Mouse (Mus musculus) hindbrain, embryonic 12.5 days (tissue): ENCODE results near the gene Cnnm1. TPM values are rescaled to one million over a fixed set of nuclear protein-coding genes. Genes with fewer than 3 reads are reported as not detected.
A peak's percentile ranks its signal among the peaks of the same experiment; 100 is the strongest.
"Not testable (repeated sequence)": the region's sequence is repeated elsewhere in the genome, so short reads cannot be mapped to it uniquely, and the experiment has no call there.

Experiments used
- ATAC-seq: fragments of 200-750 bp; cut with Nextera tagmentation; 2 replicates; pipeline ENCODE4 v1.8.0; 2017; ENCODE audit warnings: moderate TSS enrichment; ENCODE audit not compliant: low FRiP score
- H3K27ac ChIP-seq: fragments of 300-500 bp; sonication (generic); 2 replicates; pipeline ENCODE4 v1.5.1; 2016; ENCODE audit warnings: mild to moderate bottlenecking
- H3K27me3 ChIP-seq: fragments of 300-500 bp; sonication (generic); 2 replicates; pipeline ENCODE4 v1.6.1; 2016; ENCODE audit warnings: mild to moderate bottlenecking
- H3K36me3 ChIP-seq: fragments of 300-500 bp; sonication (generic); 2 replicates; pipeline ENCODE4 v1.6.1; 2016; ENCODE audit warnings: mild to moderate bottlenecking
- H3K4me1 ChIP-seq: fragments of 300-500 bp; sonication (generic); 2 replicates; pipeline ENCODE4 v1.6.1; 2016
- H3K4me2 ChIP-seq: fragments of 300-500 bp; sonication (generic); replicated peaks from 2 replicates; pipeline ENCODE4 v1.6.1; 2016; ENCODE audit warnings: mild to moderate bottlenecking
- H3K4me3 ChIP-seq: fragments of 300-500 bp; sonication (generic); 2 replicates; pipeline ENCODE4 v1.5.1; 2016; ENCODE audit warnings: mild to moderate bottlenecking
- H3K9ac ChIP-seq: fragments of 300-500 bp; sonication (generic); 2 replicates; pipeline ENCODE4 v1.6.1; 2016; ENCODE audit warnings: mild to moderate bottlenecking, moderate library complexity
- H3K9me3 ChIP-seq: fragments of 300-500 bp; sonication (generic); replicated peaks from 2 replicates; pipeline ENCODE4 v1.6.1; 2016; ENCODE audit warnings: mild to moderate bottlenecking
- WGBS: fragments of 180-500 bp; shearing (Covaris S2); methylation state at CpG from one replicate; pipeline ENCODE4 v1.1.7; 2016; 5-methylcytosine and 5-hydroxymethylcytosine counted together
- polyA plus RNA-seq: library from polyadenylated mRNA; unstranded; fragments of >200 nt; fragmentation: Nextera tagmentation; extraction: Ambion mirVana; gene quantifications from 2 replicates; pipeline ENCODE4 v1.2.1, GENCODE M21; 2016

The Cnnm1 gene
- polyA plus RNA-seq, 1 experiment from 2014 or later: 0.67 TPM

DNA sequence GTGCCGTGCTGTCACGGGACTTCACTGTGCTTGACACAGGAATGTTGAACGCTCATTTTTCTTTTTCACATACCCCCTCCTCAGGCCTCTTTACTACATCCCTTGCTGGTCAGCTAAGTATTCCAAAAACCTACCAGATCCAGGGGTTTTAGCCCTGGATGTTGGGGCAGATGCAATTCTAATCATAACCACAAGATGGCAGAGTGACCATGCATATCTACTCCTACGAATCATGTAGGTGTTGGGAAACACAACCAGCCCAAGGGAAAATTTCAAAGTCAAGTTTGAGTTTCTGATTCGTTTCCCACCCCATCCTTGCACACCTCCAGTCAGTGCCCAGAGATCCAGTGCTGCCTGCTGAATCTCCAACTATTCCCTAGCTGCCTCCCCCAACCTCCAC lies 55.6 kb downstream of the Cnnm1 start:
- Histone ChIP-seq H3K27ac (no peak overlapping the region), H3K36me3 (peaks cover 18% of the 10 kb centered on the region), H3K4me1 (peaks cover 12% of the 10 kb centered on the region), H3K4me2 (no peak overlapping the region), H3K9ac (no peak overlapping the region), H3K4me3 (no peak overlapping the region), H3K27me3 (peaks cover 4% of the 10 kb centered on the region), H3K9me3 (no peaks in the 10 kb centered on the region)
- ATAC-seq: 0 out of 2 replicates have a peak, but pooled peaks have one; percentile 36
- WGBS: 27% methylated on average over 5 of the region's 5 CpGs

DNA sequence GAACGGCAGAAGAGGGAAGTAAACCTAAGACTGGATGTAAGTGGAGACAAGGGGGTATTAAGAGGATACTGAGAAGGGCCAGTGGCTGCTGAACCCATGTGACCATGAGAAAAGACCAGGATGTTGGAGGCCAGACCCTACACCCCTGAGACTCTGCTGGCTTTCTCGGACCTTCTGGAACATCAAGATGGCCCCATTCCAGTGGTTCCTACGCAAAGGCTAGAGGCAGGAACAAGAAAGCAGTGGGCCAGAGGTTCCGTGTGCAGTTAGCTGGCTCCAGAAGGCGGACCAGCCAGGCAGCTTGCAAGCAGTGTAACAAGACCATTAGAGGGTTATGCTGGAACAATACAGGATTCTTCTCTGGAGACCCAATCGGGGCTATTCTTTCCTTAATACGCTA lies 57.2 kb downstream of the Cnnm1 start:
- Histone ChIP-seq H3K27me3 (peaks cover 4% of the 10 kb centered on the region), H3K9me3 (no peaks in the 10 kb centered on the region), H3K27ac (no peak overlapping the region), H3K9ac (no peak overlapping the region), H3K4me3 (no peak overlapping the region), H3K4me1 (peaks cover 12% of the 10 kb centered on the region), H3K36me3 (peaks cover 26% of the 10 kb centered on the region), H3K4me2 (no peak overlapping the region)
- no peak for ATAC-seq
- 87% methylated on average over 7 of the region's 7 CpGs for WGBS

DNA sequence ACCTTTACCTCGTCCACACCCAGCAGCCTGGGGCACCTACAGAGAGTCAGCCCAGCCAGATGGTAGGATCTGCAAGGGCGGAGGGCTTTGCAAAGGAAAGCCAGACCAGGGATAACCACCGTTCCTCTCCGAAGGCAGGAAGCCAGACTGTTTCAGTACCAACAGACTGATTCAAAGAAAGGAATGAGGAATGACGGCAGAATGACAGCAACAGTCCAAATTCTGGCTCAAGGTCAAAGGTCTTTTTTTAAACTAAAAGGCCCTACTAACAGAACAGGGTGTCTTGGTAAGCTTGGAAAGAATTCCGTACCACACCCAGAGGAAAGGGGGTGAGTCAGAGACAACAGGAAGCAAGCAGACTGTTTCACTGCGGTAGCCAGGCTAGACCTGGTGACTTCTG lies 58.6 kb downstream of the Cnnm1 start:
- peaks cover 12% of the 10 kb centered on the region for H3K4me1 ChIP-seq
- no peak overlapping the region for H3K4me3 ChIP-seq
- 88% methylated on average over 7 of the region's 7 CpGs for WGBS
- no peak for ATAC-seq
- H3K27me3 ChIP-seq: peaks cover 4% of the 10 kb centered on the region
- no peak overlapping the region for H3K27ac ChIP-seq
- no peaks in the 10 kb centered on the region for H3K9me3 ChIP-seq
- H3K9ac ChIP-seq: no peak overlapping the region
- H3K4me2 ChIP-seq: no peak overlapping the region
- H3K36me3 ChIP-seq: peaks cover 37% of the 10 kb centered on the region

DNA sequence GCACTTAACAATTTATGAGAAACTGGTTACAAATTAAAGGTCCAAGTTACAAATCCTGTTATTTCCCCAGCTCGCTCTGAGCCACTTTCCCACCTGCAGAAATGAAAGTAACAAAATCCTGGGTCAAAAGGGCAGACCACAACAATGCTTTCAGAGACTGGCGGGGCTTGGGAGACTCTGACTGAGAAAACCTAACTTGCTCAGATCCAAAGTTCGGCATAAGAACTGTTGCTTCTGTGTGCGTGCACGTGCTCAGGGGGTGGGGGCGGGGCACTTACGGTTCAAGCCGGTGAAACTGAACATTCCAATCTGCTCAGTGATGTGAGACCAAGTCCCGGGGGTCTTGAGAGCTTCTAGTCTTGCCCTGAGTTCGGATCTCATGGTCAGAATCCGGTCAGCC lies 62.4 kb downstream of the Cnnm1 start:
- peaks cover 68% of the 10 kb centered on the region for H3K36me3 ChIP-seq
- 75% methylated on average over 11 of the region's 11 CpGs for WGBS
- H3K9ac ChIP-seq: no peak overlapping the region
- no peak overlapping the region for H3K4me3 ChIP-seq
- no peak overlapping the region for H3K4me2 ChIP-seq
- no peaks in the 10 kb centered on the region for H3K9me3 ChIP-seq
- no peak for ATAC-seq
- H3K4me1 ChIP-seq: no peaks in the 10 kb centered on the region
- H3K27ac ChIP-seq: no peak overlapping the region
- no peaks in the 10 kb centered on the region for H3K27me3 ChIP-seq

DNA sequence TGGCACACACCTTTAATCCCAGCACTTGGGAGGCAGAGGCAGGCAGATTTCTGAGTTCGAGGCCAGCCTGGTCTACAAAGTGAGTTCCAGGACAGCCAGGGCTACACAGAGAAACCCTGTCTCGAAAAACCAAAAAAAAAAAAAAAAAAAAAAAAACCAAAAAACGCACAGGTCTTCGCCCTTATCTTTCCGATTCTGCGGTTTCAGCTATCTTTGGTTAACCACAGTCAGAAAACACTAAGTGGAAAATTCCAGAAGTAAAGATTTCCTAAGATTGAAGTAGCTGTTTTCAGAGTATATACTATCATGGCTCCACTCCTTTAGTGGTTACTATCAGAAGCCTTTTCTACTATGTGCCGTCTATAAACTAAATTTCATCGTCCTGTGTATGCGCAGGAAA lies 63.4 kb downstream of the Cnnm1 start:
- peaks cover 68% of the 10 kb centered on the region for H3K36me3 ChIP-seq
- WGBS: 95% methylated on average over 8 of the region's 9 CpGs
- H3K4me1 ChIP-seq, ATAC-seq, H3K4me3 ChIP-seq, H3K27me3 ChIP-seq, H3K4me2 ChIP-seq, H3K9me3 ChIP-seq, H3K9ac ChIP-seq, H3K27ac ChIP-seq: not testable (repeated sequence)

DNA sequence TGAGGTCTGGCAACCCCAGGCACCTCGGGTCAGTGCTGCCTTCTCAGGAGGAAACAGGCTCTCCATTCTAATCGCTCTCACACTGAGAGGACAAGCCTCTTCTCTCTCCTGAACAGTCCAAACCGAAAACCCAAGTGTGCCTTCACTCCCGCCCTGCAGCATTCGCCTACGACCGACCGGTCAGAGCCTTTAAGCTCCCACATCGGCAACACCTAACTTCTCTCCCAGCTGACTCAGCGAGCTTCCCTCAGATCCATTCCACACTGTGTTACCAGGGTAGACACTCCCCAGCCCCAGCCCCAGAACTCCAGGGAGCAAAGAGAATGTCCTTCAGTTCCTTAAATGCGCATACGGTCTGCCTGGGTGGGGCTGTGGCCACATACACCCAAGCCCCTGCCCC lies 65.2 kb downstream of the Cnnm1 start:
- Histone ChIP-seq H3K4me2 (no peak overlapping the region), H3K4me1 (no peaks in the 10 kb centered on the region), H3K36me3 (peaks cover 71% of the 10 kb centered on the region), H3K9ac (no peak overlapping the region), H3K27ac (no peak overlapping the region), H3K27me3 (no peaks in the 10 kb centered on the region), H3K9me3 (no peaks in the 10 kb centered on the region), H3K4me3 (no peak overlapping the region)
- WGBS: 90% methylated on average over 12 of the region's 12 CpGs
- ATAC-seq: no peak

DNA sequence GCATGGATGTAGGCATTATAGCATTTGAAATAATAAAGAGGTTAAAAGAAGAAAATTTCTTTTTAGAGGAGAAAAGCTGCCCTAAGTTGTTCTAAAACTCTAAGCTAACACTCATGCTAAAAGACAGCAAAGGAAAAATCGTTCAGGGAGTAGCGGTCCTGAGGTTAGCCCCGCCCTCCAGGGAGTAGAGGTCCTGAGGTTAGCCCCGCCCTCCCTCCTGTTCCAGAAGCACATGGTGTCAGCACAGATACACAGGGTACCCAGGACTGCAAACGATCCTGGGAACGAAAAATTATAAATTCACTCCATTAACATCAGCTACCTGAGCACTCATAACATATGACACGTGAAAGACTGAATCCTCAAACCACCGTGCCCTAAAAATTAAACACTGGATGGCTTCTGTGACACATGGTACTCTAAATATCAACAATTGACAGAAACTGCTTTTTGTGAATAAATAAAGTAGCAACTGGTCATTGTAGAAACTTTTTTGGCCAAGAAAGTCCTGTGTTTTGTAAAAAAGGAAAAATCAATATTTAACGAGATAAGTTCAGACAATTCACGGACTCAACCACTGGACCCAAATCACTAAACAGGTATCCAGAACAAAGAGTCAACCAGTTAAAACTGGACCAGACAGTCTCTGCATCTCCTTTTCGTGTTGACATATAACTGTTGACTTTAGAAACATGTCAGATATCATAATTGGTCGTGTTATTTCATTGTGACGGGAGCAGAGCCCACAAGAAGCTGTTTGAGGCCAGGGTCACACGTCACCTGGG lies 70.4 kb downstream of the Cnnm1 start:
- H3K4me3 ChIP-seq: no peak overlapping the region
- H3K36me3 ChIP-seq: peaks cover 52% of the 10 kb centered on the region
- no peaks in the 10 kb centered on the region for H3K9me3 ChIP-seq
- no peaks in the 10 kb centered on the region for H3K27me3 ChIP-seq
- H3K9ac ChIP-seq: no peak overlapping the region
- no peaks in the 10 kb centered on the region for H3K4me1 ChIP-seq
- no peak overlapping the region for H3K4me2 ChIP-seq
- ATAC-seq: no peak
- WGBS: 94% methylated on average over 14 of the region's 14 CpGs
- H3K27ac ChIP-seq: no peak overlapping the region

DNA sequence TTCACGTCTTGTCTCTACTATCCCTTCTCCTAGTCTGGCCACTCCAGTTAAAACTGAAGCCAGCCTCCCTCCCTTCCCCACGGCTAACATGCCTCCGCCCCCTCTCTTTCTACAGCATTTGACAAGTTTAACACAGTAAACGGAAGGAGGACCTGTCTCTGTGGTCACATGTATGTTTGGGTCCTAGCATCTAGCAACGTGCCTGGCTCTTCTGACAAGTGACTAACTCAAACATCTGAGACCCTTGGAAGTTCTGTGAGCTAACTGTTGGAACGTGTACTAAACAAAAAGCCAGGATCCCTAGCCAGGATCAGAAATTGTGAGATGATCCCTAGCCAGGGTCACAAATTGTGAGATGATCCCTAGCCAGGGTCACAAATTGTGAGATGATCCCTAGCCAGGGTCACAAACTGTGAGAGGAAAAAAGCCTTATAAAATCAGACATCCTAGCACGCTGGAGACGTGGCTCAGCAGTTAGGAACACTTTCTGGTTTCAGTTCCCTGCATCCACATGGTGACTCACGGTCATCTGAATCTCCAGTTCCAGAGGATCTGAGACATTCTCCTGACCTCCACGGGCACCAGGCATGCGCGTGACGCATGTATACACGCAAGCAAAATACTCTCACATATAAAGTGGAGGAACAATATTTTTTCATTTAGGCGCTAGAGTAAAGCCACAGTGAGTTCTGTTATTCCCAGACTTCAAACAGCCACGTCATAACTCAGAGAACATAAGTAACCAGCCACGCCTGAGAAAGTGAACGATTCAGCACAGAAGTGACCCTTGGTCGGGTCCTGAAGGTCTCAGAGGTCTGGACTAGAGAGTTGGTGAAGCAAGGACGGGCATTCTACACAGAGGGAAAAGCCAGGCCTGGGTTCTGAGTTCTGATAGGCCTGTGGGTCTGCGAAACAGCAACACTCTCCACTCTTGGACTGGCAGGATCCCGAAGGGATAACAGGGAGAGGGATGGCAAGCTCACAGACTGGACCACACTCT lies 71.7 kb downstream of the Cnnm1 start:
- H3K27ac ChIP-seq: no peak overlapping the region
- H3K36me3 ChIP-seq: peaks cover 43% of the 10 kb centered on the region
- ATAC-seq: no peak
- no peaks in the 10 kb centered on the region for H3K4me1 ChIP-seq
- H3K9ac ChIP-seq: no peak overlapping the region
- 86% methylated on average over 22 of the region's 22 CpGs for WGBS
- H3K4me3 ChIP-seq: no peak overlapping the region
- no peaks in the 10 kb centered on the region for H3K9me3 ChIP-seq
- no peaks in the 10 kb centered on the region for H3K27me3 ChIP-seq
- no peak overlapping the region for H3K4me2 ChIP-seq

DNA sequence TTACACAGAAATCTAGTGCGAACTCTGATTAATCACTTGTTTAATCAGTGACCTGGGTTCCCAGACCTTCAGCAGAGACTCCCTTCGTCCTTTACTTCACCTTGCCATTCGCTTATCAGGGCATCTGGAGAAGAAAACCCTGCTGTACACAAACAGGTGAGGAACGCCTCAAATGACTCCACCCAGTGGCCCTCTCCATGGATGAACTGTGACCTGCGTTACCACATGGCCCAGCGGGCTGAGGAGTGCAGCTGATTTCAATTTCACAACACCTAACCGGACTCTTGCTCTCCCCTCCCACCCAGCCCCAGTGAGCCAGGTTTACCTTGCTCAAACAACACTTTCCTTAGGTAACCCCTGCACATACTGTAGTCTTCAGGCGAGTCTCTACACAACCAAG lies 73.6 kb downstream of the Cnnm1 start:
- Histone ChIP-seq H3K27ac (no peak overlapping the region), H3K4me1 (peaks cover 5% of the 10 kb centered on the region; the same call in 1 of the 2 replicates), H3K27me3 (no peaks in the 10 kb centered on the region), H3K4me2 (no peak overlapping the region), H3K9ac (no peak overlapping the region), H3K4me3 (no peak overlapping the region), H3K36me3 (peaks cover 34% of the 10 kb centered on the region), H3K9me3 (no peaks in the 10 kb centered on the region)
- ATAC-seq: no peak
- WGBS: 93% methylated on average over 8 of the region's 8 CpGs

DNA sequence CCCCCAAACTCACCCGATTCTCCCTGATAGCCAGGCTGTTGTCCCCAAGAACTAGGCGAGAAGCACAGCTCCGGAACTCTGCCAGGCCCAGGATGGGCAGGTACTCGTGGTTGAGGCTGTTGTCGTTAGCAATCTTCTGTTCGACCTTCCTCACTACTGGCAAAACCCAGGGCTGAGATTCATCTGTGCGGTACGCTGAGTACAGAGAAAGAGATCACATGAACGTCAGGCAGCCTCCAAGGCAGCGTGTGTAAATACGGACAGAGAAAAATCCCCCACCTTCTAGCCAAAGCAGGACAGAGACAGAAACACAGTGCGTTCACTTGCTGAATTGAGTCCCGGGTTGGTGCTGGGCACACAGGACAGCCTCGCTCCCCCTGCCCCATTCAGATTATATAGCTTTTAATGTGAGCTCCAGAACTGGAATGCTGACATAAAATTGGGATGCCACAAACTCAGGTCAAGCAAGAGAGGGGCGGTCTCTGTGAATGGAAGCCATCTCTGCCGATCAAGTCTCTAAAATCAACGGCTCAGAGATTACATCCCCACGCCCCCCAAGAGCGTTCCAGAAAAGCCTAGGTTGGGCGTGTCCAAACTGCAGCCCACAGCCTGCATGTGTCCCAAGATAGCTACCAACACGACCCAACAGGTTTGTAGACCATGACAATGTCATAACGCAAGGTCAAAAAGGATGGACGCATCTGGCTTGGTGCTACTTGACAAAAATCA lies 75.6 kb downstream of the Cnnm1 start:
- Histone ChIP-seq H3K27me3 (no peaks in the 10 kb centered on the region), H3K9me3 (no peaks in the 10 kb centered on the region), H3K4me3 (no peak overlapping the region), H3K9ac (no peak overlapping the region), H3K4me1 (peaks cover 12% of the 10 kb centered on the region), H3K36me3 (peaks cover 21% of the 10 kb centered on the region), H3K27ac (no peak overlapping the region), H3K4me2 (no peak overlapping the region)
- WGBS: 94% methylated on average over 23 of the region's 23 CpGs
- no peak for ATAC-seq

DNA sequence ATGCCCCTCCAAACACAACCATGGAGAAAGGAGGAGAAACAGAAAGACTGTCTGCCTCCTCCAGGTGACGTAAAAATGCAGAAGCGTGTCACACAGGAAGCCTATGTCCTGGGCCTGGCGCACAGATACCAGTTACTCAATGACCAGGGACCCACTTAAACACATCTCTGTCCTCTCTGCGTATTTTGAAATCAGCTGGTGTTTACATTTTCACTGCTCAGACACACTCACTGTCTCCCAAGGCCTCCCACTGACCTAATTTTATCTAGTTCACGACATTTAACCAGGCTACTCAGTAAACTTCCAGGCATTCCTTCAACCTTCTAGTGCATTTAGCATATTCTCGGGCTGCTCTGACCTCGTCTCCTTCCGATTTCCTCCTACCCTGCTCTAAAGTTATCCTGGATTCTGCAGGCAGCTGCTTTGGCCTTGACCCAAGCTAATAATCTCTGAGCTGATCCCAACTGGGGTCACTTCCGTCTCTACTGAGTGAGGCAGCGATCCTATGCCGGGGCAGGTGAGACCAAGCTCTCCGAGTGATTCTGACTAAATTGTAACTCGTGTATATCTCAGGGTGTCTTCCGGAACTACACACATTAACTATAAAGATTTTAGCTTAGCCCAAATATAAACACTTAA lies 76.3 kb downstream of the Cnnm1 start:
- WGBS: 93% methylated on average over 14 of the region's 14 CpGs
- H3K9ac ChIP-seq: no peak overlapping the region
- peaks cover 17% of the 10 kb centered on the region for H3K4me1 ChIP-seq
- peaks cover 14% of the 10 kb centered on the region for H3K36me3 ChIP-seq
- no peak overlapping the region for H3K27ac ChIP-seq
- no peak overlapping the region for H3K4me3 ChIP-seq
- ATAC-seq: no peak
- H3K27me3 ChIP-seq: no peaks in the 10 kb centered on the region
- H3K9me3 ChIP-seq: no peaks in the 10 kb centered on the region
- no peak overlapping the region for H3K4me2 ChIP-seq

DNA sequence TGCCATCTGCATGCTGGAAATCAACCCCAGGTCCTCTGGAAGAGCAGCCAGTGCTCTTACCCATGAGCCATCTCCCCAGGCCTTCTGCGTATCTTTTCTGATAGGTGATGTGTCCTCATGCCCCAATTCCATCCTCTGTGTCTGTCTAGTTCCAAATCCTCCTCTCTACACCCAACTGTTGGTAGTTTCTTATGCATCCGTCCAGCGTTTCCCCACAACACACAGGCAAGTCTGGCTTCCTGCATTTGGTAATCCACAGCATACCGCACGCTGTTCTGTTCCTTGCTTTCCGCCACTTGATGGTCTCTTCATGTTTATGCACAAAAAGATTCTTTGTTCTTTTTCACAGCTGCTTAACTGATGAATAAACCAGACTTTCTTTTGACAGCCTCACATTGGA lies 77.1 kb downstream of the Cnnm1 start:
- no peak overlapping the region for H3K27ac ChIP-seq
- no peak overlapping the region for H3K4me2 ChIP-seq
- no peaks in the 10 kb centered on the region for H3K9me3 ChIP-seq
- ATAC-seq: no peak
- no peaks in the 10 kb centered on the region for H3K27me3 ChIP-seq
- 77% methylated on average over 6 of the region's 6 CpGs for WGBS
- no peak overlapping the region for H3K9ac ChIP-seq
- no peak overlapping the region for H3K4me3 ChIP-seq
- peaks cover 12% of the 10 kb centered on the region for H3K36me3 ChIP-seq
- peaks cover 25% of the 10 kb centered on the region for H3K4me1 ChIP-seq
